Mouse (Mus musculus): ENCODE data around the gene Tmf1. TPM values are rescaled to one million over a fixed set of nuclear protein-coding genes. Genes with fewer than 3 reads are reported as not detected.

Tmf1 gene
- 49.1 TPM for polyA plus RNA-seq (2021)

DNA sequence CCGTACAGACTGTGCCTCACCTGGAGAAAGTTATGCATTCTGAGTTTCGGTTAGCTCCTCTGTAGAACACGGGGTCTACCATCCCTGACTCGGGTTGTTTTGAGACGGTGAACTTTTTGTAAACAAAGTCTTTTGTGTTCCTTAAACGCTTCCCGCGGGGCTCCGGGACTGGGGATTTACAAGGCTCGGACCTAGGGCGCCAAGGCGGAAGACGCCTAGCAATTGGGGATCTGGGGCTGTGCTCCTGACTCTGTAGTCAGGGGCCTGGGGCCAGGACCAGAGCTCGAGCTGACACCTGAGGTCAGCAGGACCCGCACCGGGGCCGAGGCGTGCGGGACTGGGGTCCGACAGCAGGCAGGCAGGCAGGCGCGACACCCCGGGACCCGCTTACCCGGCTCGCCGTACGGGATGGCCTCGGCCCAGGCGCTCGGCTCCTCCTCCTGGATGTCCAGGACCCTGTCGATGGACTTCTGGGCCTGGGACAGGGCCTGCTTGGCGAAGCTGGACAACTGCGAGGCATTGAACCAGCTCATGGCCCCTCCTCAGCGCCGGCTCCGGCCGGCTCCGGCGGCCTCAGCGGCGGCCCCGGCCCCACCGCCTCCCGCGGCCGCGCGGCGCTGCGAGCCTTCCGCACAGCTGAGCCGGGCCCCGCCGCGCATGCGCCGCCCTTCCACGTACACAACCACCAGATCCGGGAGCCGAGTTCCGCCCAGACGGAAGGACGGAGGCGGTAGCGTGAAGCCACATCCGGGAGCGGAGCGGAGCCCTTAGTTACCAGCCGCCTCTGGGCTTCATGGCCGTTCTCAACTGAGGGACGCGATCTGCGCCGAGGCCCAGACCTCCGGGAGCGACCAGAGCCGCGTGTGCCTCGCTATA, at the start of gene Tmf1:
Gene Tmf1, minus strand, starts transcription at position 632 of the 876 bp plus-strand sequence.
- ChIA-PET CTCF (interaction anchor here (1.0 to 2.7 kb wide), 6 partner anchors 10 to 236 kb away, joined by 3 to 11 read pairs (median 4); no protein-coding TSS in a partner anchor), POLR2A (interaction anchor here (0.9 to 1.8 kb wide), 4 partner anchors 27 to 32 kb away, joined by 3 to 4 read pairs (median 4); partner anchors contain the start of gene Arl6ip5)

DNA sequence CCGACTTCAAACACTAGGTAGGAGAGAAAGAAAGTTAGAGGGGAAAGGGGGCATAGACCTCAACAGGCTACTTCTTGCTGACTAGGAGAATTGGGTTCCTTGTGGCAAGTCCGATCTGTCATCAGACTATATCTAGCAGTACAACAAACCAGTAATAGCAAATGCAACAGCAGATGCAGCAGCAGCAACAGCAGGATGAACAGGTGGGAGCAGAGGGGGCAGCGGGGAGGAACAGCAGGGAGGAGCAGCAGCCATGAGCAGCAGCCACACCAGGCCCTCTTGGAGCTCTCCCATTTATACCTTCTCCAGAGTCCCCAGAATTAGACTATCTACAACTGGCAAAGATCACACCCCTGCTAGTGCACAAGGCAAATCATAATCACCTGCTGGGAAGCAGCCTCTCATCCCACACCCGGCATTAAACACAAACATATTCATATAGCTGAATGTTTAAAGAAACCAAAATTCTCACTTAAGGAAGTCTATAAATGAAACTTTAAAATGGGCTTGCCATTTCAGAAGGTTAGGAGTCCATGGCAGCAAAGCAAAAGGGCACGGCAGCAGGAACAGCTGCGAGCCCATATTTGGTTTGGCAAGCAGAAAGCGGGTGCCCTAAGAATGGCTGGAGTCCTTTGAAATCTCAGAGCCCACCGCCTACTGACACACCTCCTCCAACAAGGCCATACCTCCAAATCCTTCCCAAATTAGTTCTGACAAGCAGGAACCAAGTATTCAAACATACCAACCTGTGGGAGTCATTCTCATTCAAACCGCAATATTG, 48.3 kb upstream of the Tmf1 start:
- DNase-seq (ENCODE audit: low read depth, low spot score) (no peak), ATAC-seq (no peak)
- in situ Hi-C loops (cut with MboI; ENCODE audit: low pct_unique_long_range_greater_than_20kb), result no loop called here
- ChIA-PET CTCF (no interaction called here), POLR2A (no interaction called here)
- no peak for TF ChIP-seq CTCF (IDR thresholded peaks at IDR 0.05)
- no peaks in the 10 kb centered on the region for H3K27me3 ChIP-seq

More for the DNA sequence above, at the start of gene Tmf1:
- no peak for TF ChIP-seq CTCF (IDR thresholded peaks at IDR 0.05)
- in situ Hi-C loops (cut with MboI; ENCODE audit: low pct_unique_long_range_greater_than_20kb), result no loop called here
- ATAC-seq (peak; percentile 95), DNase-seq (ENCODE audit: low read depth, low spot score) (peak; percentile 84)
- H3K27me3 ChIP-seq, result no peaks in the 10 kb centered on the region

DNA sequence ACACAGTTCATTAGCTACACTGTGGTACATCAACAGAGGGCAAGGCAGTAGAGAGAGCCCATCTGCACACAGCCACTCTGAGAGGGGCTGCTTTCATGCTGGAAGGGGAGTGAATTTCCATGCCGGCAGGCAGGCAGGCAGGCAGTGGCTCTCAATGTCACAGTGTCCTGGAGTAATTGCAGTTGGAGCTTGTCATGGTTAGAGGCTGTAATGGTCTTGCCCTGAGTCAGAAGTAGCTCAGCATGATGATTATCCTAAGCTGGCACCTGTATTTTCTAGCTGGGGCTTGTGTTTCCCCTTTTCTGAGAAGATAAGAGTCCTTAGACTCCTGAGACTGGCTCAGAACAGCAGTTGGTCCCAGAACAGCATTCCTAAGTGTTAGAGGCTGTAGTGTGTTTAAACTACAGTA, 47.2 kb upstream of the Tmf1 start:
- in situ Hi-C loops (cut with MboI; ENCODE audit: low pct_unique_long_range_greater_than_20kb), result no loop called here
- POLR2A ChIA-PET, result no interaction called here
- CTCF ChIA-PET, result interaction anchor here (1.0 to 1.2 kb wide), 3 partner anchors 10 to 25 kb away, joined by 3 to 5 read pairs (median 4); partner anchors contain the start of gene Arl6ip5
- no peaks in the 10 kb centered on the region for H3K27me3 ChIP-seq
- no peak for ATAC-seq
- no peak for TF ChIP-seq CTCF (IDR thresholded peaks at IDR 0.05)
- DNase-seq (ENCODE audit: low read depth, low spot score), result no peak

DNA sequence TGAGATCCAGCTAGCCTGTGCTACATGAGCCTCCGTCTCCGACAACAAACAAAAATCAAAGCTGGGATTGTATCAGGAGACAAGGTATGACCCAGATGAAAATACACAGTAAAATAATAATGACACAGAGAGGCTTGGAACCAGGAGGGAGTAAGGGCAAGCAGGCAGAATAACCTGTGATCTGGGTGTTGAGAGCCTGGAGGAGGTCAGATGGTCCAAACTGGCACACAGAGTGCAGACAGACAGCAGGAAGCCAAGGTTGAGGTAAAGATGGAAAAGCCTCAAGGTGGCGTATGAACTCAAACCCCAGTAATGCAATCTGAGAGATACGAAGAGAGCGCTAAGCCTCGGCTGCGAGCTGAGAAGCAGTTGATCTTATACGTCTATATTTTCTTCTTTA, 45.6 kb upstream of the Tmf1 start:
- no peaks in the 10 kb centered on the region for H3K27me3 ChIP-seq
- in situ Hi-C loops (cut with MboI; ENCODE audit: low pct_unique_long_range_greater_than_20kb), result no loop called here
- DNase-seq (ENCODE audit: low read depth, low spot score) (no peak), ATAC-seq (no peak)
- TF ChIP-seq CTCF (IDR thresholded peaks at IDR 0.05), result no peak
- ChIA-PET POLR2A (interaction anchor here (0.8 kb wide), 1 partner anchor 11 kb away, joined by 3 read pairs; no protein-coding TSS in a partner anchor), CTCF (interaction anchor here (0.9 kb wide), 1 partner anchor 27 kb away, joined by 3 read pairs; no protein-coding TSS in a partner anchor)

- ATAC-seq, result no peak
- POLR2A ChIA-PET, result interaction anchor here (0.6 kb wide), 1 partner anchor 16 kb away, joined by 4 read pairs; no protein-coding TSS in a partner anchor
- CTCF ChIA-PET, result interaction anchor here (0.7 kb wide), 1 partner anchor 11 kb away, joined by 3 read pairs; no protein-coding TSS in a partner anchor
- in situ Hi-C loops (cut with MboI; ENCODE audit: low pct_unique_long_range_greater_than_20kb), result no loop called here
- no peaks in the 10 kb centered on the region for H3K27me3 ChIP-seq
- TF ChIP-seq CTCF (IDR thresholded peaks at IDR 0.05), result no peak
- DNase-seq (ENCODE audit: low read depth, low spot score), result no peak
Observed at GRCm38 (mm10) chr6:97223566-97223965, 44.6 kb upstream of the Tmf1 start.

GRCm38 (mm10) chr6:97222931-97223467, 44.1 kb upstream of the Tmf1 start:
- ATAC-seq, result no peak
- in situ Hi-C loops (cut with MboI; ENCODE audit: low pct_unique_long_range_greater_than_20kb), result no loop called here
- no peak for DNase-seq (ENCODE audit: low read depth, low spot score)
- ChIA-PET POLR2A (interaction anchor here (0.6 kb wide), 1 partner anchor 15 kb away, joined by 4 read pairs; no protein-coding TSS in a partner anchor), CTCF (interaction anchor here (0.7 kb wide), 1 partner anchor 11 kb away, joined by 3 read pairs; no protein-coding TSS in a partner anchor)
- H3K27me3 ChIP-seq, result no peaks in the 10 kb centered on the region
- TF ChIP-seq CTCF (IDR thresholded peaks at IDR 0.05), result no peak

DNA sequence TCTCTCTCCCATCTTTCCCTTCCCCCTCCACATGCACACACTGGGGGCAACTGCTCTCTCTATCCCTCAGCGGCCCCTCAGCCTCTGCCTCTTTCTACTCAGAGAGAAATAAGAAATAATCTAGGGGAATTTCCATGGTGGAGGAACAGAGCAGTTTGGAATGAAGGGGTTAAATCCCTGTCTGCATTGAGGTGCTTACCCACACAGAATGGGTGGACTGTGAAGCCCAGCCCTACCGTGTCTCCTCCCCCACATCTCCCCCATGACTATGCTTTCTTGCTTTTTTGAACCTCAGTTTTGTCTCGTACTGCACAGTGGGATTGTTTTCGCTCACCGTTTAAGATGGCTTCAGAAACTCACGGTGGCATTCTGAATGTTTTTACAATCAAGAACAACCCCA, 43.4 kb upstream of the Tmf1 start:
- in situ Hi-C loops (cut with MboI; ENCODE audit: low pct_unique_long_range_greater_than_20kb), result no loop called here
- ChIA-PET CTCF (no interaction called here), POLR2A (no interaction called here)
- no peaks in the 10 kb centered on the region for H3K27me3 ChIP-seq
- DNase-seq (ENCODE audit: low read depth, low spot score) (no peak), ATAC-seq (no peak)
- TF ChIP-seq CTCF (IDR thresholded peaks at IDR 0.05), result no peak

DNA sequence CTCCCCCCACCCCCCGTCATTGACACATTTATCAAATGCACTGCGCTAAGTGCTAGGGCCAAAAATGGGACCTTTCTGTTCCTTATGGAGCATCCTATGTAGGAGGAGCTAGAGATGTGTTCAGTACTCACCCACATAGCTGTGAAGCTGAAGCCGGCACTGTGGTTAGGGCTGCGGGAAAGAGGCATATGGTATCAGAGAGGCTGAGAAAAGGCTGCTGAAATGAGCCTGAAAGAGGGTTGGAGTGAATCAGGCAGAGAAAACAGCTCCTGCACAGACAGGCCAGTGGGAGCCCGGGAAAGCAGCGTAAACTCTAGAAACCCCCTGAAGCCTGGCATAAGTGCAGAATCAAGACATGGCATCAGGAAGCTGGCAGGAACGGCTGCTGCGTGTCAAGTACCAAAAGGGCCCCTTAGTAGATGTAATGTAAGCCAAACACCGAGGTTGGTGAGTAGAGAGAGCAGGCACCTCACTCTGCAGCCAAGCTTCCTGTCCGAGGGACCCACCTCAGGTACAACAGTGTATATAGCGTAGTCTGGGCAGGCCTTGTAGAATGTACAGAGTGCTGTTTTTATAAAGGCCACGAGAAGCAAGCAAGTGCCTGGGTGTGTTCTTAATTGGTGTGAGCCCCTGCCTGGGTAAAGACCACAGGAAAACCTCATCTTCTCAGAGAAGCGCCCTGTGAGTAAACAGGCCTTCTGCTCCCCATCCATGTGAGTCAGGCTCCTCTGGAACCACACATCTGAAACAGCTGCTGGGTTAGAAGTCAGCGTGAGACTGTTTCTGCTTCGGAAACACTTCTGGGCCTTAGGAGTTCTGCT, 42.5 kb upstream of the Tmf1 start:
- no peak for ATAC-seq
- no peaks in the 10 kb centered on the region for H3K27me3 ChIP-seq
- POLR2A ChIA-PET, result interaction anchor here (0.8 kb wide), 1 partner anchor 9 kb away, joined by 4 read pairs; no protein-coding TSS in a partner anchor
- in situ Hi-C loops (cut with MboI; ENCODE audit: low pct_unique_long_range_greater_than_20kb), result no loop called here
- DNase-seq (ENCODE audit: low read depth, low spot score), result no peak
- TF ChIP-seq CTCF (IDR thresholded peaks at IDR 0.05), result no peak
- CTCF ChIA-PET, result no interaction called here

- CTCF ChIA-PET, result no interaction called here
- POLR2A ChIA-PET, result no interaction called here
- no peaks in the 10 kb centered on the region for H3K27me3 ChIP-seq
- in situ Hi-C loops (cut with MboI; ENCODE audit: low pct_unique_long_range_greater_than_20kb), result no loop called here
- DNase-seq (ENCODE audit: low read depth, low spot score) (no peak), ATAC-seq (no peak)
- no peak for TF ChIP-seq CTCF (IDR thresholded peaks at IDR 0.05)
Observed at GRCm38 (mm10) chr6:97220672-97221071, 41.8 kb upstream of the Tmf1 start.

All from Patski (cell line).